Mouse (Mus musculus): ENCODE results near the gene Pde4d.

Gene Pde4d

GRCm38 (mm10) chr13:109205541-109205940, 755.8 kb downstream of the Pde4d start:
- peak; percentile 17 for DNase-seq

GRCm38 (mm10) chr13:109208607-109209006, 758.9 kb downstream of the Pde4d start:
- no peak for DNase-seq

DNA sequence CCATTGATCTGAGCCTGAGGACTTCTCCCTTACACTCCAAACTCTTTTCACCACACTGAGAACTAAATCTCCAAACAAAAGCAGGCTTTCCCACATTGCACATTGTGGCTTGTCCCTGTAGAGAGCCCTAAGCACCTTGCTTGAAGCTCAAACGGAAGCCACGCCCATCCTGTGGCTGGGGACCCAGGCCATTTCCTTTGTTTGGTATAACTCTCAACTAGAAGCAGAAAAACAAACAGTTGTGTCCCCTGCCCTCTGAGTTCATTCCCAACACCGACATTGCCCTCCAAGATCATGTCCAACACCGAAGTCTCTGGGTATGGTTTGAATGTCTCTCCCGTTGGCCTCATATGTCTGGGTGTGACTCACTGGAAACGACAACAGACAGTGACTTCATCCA, 759.7 kb downstream of the Pde4d start:
- DNase-seq, result no peak

- DNase-seq, result peak; percentile 80
These were observed 760.7 kb downstream of the Pde4d start for GRCm38 (mm10) chr13:109210403-109210802.

DNA sequence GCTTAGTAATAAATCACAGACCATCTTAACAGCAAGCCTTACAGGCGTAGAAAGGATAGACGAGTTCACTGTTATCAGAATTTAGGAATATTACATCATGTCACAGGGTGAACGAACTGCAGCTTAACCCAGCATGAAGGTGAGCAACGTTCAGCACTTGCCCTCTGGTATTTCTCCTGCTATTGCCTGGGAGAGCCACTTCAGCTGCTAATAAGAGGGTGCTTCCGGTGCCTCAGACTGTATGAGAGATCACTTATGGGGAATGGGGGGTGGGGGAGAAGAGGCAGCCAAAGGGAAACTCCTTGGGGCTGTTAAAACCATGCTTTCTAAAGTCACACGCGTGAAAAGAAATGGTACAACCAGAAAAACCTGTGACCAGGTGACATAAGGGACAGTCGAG, 761.7 kb downstream of the Pde4d start:
- DNase-seq, result no peak

DNA sequence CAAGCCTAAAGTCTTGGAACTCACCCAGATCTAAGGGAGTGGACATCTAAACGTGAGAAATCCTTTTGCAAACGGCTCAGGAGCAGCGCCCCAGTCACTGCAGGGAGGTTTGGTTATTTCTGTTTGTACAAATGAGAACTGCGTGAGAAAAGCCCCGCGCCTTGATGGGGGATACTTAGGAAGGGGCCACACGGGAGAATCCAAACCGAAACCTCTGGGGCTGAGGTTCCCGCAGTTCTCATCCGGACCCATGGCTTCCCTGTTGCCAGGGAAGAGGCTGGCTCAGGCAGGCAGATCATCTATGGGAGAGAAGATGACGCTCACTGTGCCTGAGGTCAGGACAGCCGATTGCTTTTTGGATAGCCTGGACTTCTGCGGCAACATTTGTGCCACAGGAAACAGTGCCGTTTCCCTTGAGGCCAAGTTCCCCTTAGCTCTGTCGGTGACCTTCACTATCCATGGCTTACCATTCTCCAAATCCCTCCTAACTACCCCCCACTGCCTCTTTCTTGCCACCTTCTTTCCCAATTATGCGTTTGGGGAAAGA, 762.3 kb downstream of the Pde4d start:
- DNase-seq, result no peak

- DNase-seq, result peak; percentile 66
These were observed 763.2 kb downstream of the Pde4d start for GRCm38 (mm10) chr13:109212788-109213473.

DNA sequence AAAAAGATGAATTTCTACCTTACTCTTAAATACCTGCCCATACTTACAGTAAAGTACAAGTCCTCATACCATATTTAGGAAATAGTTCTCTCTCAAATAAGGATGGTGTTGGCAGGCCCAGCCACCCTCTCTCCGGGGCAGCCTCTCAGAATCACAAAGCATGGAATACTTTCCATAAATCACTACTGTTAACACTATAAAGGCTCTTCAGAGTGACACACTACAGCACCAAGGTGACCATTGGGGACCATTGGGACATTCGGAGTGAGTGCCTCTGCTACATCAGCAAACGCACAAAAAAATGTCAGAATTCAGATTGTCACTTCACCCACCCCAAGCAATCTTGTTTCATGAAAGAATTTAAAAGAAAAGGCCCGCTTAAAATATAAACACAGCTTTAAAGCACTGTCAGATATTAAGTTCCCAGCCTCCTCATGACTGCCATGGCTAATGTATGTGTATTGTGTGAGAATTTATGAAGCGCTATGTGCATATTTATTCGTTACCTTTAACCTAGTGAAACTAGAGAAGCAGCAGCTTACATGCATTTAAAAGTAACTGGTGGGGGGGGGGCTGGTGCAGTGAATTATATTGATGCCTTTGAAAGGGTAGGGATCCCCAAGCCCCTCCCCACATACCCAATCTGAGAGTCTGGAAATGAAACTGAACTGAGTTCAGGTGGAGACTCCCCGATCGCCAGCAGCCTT, 769.4 kb downstream of the Pde4d start:
- no peak for DNase-seq

- DNase-seq, result peak; percentile 69
These were observed 779.3 kb downstream of the Pde4d start for GRCm38 (mm10) chr13:109228967-109229617.

- no peak for DNase-seq
These were observed 780.0 kb downstream of the Pde4d start for GRCm38 (mm10) chr13:109229618-109230334.

DNA sequence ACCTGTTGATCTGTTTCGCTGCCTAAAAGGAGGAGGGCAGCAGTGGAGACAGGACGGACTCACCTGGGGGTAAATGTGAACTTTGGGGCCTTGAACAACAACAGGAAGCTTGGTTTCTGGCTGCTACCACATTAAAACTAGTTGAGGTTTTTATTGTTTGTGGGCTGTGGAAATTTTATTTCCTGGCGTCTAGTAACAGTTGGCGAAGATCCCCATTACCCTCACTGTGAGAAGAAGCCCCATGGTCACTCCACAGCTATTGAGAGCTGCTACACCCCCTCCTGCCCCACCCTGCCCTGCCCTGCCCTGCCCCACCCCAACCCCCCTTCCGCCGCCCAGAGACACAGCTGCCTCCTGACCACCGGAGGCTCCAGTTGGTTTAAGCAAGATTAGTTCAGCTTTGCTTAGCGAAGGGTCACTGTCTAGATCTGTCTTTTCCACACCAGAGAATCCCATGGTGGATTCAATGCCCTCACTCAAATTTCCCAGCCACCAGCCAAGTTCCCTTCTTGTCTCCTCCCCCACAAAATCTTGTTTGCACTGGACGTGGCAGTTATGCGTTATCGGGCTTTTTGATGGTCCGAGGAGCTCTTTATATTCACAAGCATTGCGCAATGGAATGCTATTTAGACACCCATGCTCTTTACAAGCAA, 780.7 kb downstream of the Pde4d start:
- no peak for DNase-seq

GRCm38 (mm10) chr13:109231848-109232460, 782.2 kb downstream of the Pde4d start:
- no peak for DNase-seq

GRCm38 (mm10) chr13:109232531-109232930, 782.8 kb downstream of the Pde4d start:
- DNase-seq, result no peak

DNA sequence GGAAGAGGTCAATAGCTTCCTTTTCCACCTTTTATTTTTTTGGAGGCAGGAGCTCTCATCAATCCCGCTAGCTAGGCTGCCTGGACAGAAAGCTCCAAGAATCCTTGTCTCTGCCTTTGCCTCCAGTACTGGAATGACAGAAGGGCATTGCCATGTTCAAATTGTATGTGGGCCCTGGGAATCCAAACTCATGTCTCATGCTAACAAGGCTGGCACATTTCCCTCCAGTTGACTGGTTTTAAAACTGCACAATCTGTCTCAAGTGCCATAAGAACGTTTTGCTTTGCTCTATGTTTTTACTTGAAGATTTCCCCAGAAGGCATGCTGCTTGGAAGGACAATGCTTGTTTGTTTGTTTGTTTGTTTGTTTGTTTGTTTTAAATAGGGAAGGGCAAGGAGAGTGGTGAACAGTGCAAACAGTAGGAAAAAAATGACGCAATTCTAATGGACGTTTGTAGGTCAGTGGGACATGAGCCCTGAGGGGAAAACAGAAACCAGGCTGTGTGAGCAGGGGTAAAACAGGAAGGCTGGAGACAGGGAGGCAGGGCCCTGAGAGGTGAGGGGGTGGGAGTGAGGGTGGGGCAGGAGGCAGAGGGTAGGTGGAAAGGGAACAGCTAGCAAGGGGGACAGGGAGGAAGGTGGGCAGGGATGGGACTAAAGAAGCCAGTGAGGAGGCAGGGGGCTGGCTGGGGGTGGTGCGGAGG, 784.3 kb downstream of the Pde4d start:
- DNase-seq, result no peak

GRCm38 (mm10) chr13:109236047-109236446, 786.3 kb downstream of the Pde4d start:
- no peak for DNase-seq

DNA sequence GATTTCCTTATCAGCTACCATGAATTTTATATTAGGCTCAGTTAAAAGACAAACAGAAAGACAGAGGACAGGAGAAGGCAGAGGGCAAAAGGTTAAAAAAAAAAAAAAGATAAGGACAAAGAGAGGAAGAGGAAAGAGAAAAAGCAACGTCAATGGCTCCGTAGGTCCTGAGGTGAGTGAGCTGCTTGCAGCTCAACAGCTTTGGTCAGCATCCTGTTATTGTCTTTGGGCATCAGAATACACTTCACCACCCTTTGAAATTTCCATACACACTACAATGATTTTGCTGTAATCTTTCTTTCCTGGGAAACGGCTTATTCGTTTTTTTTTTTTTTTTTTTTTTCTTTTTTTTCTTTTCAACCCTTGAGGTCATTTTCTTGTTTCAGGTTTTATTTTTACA, 788.9 kb downstream of the Pde4d start:
- no peak for DNase-seq

GRCm38 (mm10) chr13:109239296-109239695, 789.5 kb downstream of the Pde4d start:
- peak; percentile 45 for DNase-seq

DNA sequence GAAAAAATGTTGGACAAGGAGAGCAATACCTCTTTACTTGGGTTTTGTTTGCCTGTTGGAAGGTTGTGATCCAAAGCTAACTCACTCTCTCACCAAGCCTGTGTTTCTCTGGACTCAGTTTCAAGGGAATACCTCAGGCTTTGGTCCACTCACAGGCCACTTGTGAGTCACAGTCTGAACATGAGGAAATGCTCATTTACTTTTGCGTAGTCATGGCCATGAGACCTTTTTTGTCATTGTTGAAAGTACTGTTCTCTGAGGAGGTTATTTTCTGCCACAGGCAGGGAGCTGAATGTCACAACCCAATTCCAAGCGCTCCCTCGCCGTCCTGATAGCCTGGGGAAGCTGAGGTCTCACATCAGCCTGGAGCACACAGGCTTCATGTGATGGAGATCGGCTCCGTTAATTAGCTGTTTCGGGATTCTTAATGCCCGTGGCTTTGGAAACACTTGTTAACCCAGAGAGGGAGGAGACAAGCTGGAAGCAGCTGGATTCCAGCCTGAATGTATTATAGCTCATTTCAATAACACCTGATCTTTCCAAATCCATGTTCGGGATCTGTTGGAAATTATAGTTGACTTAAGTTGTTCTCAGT, 792.8 kb downstream of the Pde4d start:
- no peak for DNase-seq

DNA sequence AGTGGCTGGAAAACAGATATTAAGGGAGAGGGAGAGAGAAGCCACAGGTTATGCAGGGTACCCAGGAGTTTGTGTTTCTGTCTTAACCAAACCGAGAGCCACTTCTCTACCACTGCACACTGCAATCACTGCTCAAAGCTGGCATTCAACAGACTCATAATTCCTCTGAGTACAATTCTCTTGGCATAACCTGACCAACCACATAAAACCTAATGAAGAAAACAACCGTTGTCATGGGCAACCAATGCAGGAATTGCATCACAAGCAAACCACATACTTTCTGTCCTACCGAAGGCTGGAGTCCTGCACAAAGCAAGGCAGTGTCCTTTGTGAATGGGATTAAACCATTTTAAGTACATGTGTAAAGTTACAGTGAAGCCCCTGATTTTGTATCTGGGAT, 793.4 kb downstream of the Pde4d start:
- no peak for DNase-seq

DNA sequence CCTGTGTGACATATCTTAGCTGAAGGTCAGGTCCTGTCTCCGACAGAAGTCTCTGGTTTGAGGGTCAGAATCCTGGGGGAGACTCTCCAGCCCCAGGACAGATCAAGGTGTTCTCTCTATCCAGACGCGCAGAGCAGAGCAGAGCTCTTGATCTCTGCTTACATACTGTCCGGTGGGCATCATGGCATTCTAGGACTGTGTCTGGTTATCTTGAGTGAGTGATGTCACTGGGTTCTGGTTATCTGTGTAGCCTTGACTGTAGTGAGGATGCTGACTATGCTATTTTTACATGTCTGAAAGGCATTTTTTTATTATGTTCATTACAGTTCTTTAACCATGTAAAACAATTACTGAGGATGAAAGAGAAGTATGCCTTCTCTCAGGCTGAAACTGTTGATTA, 797.3 kb downstream of the Pde4d start:
- no peak for DNase-seq

- DNase-seq, result no peak
These were observed 799.6 kb downstream of the Pde4d start for GRCm38 (mm10) chr13:109249315-109249714.
